Mouse (Mus musculus): ENCODE results near the gene Cntnap5a.

DNA sequence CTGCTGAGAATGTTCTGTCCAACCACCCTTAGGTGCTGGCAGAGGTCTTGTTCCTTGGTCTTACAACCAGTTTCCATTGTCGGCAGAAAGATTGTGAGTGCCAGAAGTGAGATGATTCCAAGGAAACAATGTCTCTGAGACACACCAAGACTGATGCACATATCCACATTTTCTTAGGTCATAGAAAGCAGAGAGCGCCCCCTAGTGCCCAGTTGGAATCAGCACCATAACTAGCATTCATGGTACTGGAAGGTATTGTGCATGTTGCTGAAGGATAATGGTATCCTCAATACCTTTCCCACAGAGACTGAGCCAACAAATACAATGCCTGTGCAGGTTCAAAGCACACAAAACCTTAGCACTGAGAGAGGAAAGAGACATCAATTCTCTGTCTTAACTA, 793.1 kb downstream of the Cntnap5a start:
- TF ChIP-seq GATA1 (IDR thresholded peaks at IDR 0.05; ENCODE audit: borderline replicate concordance, low read length) (no peak), FLI1 (IDR thresholded peaks at IDR 0.05; ENCODE audit: low read length) (no peak)

Data from megakaryocyte, embryonic 14.5 days (primary cell).